Mouse (Mus musculus) T-cell, adult 2 months (primary cell): ENCODE data around the gene Mef2d.
A peak's percentile ranks its signal among the peaks of the same experiment; 100 is the strongest.
"Not testable (repeated sequence)": the region's sequence is repeated elsewhere in the genome, so short reads cannot be mapped to it uniquely, and the experiment has no call there.

ENCODE experiments used
- DNase-seq: peaks from one replicate; pipeline ENCODE4 v3.0.0; 2022; ENCODE audit warnings: low spot score

Gene Mef2d

DNA sequence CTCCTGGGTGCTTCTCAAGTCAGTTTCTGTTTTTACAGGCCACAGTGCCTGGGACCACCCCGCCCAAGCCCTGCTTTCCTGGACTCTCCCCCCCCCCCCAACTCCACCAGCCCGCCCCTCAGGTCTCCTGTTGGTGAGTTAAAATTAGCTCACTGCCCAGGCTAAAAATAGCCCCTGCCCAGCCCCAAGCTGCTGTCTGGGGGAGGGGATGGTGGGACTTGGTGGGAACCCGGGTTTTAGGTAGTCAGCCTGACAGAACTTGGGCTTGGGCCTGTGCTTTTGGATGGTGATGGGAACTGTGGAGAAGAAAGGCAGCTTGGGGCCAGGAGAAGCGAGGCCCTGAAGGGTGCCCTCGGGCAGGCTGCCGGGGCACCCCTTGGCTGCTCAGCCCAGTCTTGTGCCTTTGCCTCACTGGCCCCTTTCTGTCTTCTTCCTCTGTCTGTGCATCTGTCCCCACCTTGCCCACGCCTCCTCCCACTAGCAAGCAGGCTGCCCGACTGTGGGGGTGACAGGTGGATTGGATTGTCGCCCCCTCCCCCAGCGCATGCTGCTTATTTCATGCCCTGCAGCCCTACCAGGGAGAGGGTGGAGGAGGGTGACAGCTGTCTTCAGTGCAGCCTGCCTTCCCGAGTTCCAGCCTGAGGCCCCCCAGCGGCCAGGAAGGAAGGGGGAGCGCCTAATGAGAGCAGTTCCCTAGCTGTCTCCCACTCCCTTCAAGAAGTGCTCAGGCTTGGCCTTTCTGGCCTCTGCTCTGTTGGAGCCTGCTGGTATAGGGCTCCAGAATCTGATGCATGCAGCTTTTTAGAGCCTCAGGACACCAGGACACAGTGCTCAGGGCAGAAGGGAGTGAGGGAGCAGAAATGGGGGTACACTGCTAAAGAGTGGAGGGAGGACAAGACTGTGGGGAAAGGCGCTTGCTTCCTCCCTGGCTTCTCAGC, 8.2 kb downstream of the Mef2d start:
- DNase-seq, result no peak

DNA sequence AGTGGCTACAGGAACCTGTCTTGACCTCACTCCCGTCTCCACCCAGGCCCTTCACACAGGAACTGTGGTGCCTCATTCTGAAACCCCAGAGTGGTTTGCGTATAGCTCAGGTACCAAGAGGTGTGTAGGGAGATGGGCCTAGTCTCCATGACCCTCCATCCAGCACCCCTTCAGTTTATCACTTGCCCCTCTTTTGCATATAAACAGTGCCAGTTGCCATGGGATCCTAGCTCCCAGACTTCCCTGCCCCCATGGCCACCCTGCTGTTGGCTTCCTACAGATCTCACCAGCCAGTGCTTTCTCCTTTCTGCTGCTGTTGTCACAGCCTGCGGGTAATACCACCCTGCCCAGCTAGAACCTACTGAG, 8.8 kb downstream of the Mef2d start:
- DNase-seq, result peak; percentile 39

DNA sequence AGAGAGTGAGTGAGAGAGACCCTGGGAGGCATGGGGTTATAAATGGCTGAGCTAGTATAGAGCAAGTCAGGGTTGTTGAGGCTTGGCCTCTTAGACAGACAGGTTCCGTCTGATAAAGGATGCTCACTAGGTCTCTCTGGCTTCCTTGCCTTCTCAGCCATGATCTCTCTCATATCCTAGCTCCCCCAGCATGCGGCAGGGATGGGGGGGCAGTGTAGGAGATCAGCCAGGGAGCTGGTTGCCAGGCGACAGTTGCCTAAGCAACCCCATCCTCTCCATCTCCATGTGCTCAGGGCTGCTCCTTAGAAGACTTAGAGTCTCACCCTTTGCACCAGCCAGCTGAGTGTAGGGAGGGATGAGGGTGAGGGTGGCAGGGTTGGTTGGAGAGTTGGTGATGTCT, 9.9 kb downstream of the Mef2d start:
- peak; percentile 42 for DNase-seq

DNA sequence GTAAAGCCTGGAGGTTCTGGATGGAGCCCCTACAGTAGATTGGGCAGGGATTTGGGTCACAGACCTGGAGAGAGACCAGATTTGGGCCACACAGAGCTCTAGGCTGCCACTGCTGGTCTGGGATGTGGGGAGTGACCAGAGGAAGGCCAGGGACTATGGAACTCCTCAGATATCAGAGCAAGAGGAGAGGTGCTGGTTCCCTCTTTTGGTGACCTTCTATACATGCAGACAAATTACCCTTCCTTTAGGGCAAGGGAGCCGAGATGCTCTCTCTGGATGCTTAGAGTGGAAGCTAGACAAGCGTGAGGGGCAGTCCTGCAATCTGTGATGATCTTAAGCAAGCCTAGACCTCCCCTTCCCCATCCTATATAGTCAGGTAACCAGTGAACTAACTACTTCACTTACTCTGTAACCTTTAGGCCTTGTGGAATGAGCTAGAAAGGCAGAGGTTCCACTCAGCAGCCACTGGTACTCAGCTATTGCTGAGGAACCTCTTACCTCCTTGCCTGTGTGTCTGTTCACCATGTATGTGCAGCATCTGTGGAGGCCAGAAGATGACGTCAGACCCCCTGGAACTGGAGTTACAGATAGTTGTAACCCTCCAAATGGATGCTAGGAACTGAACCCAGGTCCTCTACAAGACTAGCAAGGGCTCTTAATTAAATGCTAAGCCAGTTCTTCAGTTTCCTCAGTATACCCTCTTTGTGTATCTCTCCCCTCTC, 11.3 kb downstream of the Mef2d start:
- DNase-seq, result no peak

DNA sequence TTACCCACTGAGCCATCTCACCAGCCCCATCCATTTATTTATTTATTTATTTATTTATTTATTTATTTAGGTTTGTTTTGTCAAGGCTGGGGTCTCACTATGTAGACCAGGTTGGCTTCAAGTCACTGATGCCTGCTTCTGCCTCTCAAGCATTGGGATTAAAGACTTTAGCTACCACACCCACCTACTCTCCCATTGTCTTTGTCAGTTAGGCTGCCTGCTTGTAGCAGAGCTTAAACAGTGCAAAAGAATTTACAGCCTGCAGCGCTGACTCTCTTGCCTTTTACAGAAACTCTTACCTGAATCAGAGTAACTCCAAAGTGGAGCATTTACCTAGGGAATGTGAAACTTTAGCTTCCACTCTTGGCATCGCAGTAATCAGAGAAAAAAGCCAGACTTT, 12.1 kb downstream of the Mef2d start:
- no peak for DNase-seq

DNA sequence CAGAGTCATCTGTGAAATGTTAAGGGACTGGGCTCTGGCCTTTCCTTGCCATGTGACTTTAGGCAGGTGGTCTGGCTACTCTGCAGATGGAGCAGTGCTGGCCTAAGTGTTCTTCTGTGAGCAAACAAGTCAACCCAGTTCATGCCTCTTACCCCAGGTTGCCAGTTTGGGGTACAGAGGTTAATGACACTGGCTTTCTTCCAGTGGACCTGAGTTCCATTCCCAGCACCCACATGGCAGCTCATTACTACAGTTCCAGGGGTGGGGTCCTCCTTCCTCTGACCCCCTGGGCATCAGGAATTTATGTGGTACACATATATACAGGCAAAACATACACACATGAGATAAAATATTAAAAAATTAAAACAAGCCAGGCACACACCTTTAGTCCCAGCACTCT, 14.6 kb downstream of the Mef2d start:
- DNase-seq, result no peak

DNA sequence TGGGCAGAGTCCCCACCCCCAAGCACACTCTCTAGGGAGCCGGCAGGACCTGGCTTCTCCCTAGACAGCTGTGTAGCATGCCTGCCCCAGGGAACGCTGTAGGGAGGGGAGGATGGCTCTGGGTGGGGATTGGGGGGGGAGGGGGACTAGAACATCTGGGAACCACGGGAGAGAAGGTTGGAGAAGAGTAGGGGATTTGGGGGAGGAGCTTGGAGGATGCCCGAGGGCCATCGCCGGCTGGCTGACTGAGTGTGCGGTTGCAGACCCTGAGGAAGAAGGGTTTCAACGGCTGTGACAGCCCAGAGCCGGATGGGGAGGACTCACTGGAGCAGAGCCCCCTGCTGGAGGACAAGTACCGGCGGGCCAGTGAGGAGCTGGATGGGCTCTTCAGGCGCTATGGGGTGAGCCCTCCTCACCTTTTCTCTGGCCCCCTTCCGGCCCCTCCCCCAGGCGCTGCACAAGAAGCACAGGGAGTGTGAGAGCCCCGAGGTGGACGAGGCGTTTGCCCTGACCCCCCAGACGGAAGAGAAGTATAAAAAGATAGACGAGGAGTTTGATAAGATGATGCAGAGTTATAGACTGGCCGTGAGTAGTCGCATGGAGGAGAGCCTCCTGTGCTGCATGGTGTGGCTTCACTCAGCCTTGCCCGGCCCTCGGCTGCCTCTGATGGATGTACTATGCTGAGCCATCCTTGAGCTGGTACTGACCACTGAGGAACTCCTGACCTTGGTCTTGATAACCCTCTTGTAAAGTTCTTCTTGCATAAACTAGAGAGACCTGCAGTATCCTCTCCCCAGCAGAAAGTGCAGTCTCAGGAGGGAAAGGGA, 15.8 kb downstream of the Mef2d start:
- DNase-seq, result peak; percentile 63

DNA sequence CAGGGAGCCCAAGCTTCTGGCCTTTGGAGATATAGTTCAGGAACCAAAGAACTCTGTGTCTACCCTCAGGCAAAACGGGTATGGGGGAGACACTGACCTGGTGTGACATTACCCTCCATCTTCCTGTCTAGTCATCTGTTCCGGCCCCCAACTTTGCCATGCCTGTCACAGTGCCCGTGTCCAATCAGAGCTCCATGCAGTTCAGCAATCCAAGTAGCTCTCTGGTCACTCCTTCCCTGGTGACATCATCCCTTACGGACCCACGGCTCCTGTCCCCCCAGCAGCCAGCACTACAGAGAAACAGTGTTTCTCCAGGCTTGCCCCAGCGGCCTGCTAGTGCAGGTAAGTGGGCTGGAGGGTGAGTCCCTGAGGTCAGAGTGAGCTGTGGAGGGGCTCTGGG, 16.8 kb downstream of the Mef2d start:
- no peak for DNase-seq

DNA sequence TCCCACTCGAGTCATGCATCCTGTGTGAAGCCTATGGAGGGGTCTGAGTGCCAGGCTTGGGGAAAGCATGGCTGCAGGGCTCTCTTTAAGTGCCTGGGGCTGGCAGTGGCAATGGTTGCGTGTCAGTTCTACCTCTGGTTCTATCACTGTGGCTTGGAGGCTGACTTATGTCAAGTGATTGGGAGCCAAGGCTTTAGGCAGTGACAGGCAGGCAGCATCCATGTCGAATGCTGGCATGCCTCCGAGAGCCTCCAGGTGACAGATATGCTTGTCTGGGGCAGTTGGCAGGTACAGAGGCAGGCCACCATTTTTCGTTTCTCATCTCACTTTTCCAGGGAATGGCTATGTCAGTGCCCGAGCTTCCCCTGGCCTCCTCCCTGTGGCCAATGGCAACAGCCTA, 18.7 kb downstream of the Mef2d start:
- DNase-seq, result no peak

DNA sequence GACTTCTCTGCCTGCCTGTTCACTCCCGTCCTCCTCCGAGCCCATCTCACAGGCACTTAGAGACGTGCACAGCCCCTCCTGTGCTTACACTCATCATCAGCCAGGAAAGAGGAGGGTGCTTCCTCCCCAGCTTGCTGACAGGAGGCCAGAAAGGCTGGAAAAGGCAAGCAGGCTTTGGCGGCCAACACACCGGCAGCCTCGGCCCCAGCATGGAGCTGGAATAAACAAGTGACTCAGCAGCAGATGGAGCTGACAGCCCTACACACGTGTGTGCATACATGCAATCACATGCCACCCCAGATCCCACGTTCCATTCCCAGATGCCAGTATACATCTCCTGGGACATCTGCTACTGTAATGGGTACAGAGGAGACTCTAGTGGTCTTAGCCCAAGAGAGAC, 20.1 kb downstream of the Mef2d start:
- no peak for DNase-seq

DNA sequence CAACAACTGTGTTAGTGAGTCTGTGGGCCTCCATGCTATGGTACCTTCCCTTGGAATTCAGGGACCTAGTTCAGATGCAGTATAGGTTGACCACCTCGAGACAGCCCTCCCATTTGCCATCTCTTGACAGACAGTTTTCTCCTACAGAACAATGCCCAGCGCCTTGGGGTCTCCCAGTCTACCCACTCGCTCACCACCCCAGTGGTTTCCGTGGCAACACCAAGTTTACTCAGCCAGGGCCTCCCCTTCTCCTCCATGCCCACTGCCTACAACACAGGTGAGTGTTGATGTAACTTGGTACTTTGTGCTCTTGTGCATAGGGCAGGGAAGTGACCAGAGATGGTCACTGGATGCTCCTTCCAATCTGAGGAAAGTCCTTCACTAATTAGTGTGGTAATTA, 20.6 kb downstream of the Mef2d start:
- no peak for DNase-seq

DNA sequence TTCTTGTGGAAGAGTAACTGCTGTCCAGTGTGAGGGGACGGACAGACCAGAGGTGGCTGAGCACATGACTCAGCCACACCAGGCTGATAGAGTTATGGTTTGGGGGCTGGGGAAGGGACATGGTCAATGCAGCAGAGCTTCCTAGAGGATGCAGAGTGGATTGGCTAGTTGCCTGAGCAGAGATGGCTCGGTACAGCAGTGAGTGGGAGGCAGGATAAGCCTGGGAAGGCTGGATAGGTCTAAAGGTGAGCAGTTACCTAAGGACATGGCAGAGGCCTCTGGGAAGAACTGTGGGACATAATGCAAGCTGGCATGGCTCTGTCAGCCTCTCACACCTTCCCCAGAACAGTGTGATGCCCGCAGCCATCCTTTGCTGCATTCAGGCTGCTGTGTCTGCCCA, 21.7 kb downstream of the Mef2d start:
- DNase-seq, result no peak

DNA sequence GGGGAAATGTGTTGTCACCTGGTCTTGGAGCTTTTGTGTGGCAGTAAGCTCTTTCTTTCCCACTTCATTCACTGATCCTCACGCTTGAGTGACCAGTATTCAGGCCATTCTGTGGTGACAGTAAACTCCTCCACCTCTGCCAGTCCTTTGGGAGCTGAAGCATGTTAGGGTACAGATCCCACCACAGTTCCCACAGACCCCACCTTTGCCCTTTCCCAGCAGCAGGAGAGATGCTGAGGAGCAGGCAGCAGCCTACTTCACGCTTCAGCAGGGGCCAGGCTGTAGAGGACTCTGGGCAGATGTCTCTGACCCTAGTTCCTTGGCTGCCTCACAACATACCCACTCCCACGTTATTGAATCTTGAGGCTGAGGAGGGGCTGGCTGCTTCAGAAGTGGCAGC, 22.1 kb downstream of the Mef2d start:
- DNase-seq, result no peak

DNA sequence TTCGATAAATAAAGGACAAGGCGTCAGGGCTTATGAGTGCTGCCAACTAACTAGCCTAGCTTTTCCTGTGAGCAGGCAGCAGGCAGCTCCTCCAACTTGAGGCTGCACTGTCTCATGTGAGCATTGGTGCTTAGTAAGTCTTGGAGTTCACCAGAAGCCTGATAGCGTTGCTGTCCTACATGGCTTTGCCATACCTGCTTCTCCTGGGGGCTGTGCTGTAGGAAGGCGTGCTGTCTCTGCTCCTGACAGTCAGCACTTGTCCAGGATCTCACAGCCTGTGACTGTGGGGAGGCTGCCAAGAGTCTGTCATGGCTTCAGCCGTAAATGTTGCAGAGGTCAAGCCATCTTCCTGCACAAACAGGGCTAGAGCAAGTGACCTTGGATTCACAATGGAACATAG, 23.9 kb downstream of the Mef2d start:
- DNase-seq, result no peak

DNA sequence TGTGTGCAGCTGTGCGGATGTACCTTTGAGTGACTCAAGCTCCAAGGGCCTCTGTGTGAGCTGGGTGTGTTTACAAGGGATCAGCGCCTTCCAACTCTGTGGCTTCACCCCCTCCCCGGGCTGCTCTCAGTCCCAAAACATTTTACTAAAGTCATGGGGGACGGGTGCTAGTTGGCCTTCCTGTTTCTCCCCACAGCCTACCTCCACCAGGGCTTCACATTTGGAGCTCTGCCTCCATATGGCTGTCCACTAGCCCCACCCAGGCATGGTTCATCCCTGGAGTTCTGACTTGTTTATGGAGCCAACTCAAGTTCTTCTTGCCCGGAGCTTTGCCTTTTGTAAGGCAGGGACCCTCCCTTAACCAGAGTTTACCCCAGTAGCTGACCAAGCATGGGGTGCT, 28.2 kb downstream of the Mef2d start:
- no peak for DNase-seq

DNA sequence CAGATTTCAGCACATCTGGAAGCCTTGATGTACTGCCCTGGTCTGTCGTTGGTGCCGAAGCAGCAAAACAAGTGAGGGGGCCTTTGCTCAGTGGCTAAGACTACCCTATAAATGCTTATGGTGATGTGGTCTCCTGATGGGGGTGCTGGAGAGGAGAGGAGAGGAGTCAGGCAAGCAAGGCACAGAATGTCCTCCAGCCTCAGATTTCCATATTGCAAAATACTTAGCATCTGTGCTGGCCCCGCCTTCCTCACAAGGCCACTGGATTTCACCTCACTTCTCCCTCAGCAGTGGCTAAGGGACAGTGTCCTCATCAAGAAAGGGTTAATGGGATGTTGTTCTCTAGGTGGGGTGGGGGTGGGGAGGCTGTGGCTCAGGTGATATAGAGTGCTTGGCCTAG, 30.3 kb downstream of the Mef2d start:
- DNase-seq, result no peak

DNA sequence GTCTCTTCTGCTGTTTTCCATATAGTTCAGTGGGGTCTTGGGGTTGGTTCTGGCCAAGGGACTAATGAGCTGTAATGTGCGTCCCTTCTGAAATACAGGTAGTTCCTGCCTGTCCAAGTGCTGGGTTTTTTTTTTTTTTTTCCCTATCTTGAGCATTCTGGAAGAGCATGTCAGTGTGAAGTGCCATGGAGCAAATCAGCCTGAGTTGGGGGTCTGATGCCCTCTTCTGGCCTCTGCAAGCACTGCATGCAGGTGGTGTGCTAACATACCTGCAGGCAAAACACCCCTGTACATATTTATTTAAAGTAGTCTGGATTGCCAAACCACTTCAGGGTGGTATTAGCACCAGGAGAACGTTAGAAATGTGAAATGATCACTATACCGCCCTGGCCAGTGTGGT, 31.2 kb downstream of the Mef2d start:
- DNase-seq, result peak; percentile 55

DNA sequence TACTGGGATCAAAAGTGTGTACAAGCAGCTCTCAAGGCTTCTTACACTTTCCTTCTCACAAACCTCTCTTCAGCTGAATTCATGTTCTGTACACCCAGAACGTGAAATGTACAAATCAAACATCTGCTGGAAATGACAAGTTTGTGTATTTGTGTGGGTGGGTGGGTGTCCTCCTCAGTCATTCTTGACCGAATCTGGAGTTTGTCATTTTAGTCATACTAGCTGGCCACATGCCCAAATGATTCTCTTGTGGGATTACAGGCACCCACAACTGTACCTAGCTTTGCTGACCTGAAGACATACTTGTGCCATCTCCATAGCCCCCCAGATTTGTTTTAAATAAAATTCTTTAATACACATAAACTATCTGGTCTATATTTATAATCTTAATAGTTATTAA, 32.7 kb downstream of the Mef2d start:
- no peak for DNase-seq

DNA sequence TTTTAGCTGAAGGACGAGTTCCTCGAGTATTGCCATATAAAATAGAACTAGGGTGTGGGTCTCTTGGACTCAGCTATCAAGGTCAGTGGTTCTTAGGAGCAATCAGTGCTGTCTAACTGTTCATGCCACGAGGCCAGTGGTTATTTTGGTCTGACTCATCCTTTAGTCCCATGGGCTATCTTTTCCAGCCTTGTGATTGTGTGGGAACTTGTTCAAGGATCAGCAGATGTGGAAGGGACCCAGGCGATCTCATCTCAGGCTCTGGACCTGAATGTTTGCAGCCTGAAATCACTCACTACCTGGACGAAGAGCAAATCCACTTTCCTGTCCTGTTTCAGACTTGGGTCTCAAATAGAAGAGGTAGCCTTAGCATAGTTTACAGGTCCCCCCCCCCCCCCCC, 34.9 kb downstream of the Mef2d start:
- DNase-seq, result no peak

DNA sequence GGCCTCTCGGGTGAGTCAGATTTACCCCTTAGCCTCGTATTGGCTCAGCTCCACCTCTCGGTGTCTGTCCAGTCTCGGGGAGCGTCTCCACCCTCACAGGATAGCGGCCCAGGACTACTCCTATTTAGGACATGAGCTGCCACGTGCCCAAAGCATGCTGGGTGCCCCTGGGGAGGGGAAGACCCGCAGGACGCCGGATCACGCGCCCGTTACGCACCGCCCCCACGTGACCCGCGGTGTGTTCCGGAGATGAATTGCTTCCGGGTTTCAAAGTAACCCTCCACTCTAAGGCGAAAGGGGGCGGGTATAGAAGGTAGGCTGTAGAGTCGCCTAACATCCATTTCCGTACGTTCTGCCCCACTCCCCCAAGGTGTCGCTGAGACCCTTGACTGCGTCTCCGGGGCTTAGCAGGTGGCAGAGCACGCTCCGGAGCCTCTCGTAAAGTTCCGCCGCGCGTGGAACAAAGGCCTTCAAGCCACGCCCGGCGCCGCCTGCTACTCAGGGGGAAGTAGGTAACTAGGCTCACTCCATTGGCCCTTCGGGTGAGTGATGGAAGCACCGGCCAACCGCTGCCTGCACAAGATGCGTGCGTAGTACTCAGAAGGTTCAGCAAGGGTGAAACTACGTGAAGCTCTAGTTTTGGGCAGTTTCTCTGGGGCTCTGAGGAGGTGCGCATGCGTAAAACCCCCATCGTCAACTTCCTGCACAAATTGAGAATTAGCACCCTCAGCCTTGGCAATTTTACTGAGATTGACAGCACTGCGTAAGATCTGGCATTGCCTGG, 35.6 kb downstream of the Mef2d start:
- DNase-seq, result peak; percentile 99

DNA sequence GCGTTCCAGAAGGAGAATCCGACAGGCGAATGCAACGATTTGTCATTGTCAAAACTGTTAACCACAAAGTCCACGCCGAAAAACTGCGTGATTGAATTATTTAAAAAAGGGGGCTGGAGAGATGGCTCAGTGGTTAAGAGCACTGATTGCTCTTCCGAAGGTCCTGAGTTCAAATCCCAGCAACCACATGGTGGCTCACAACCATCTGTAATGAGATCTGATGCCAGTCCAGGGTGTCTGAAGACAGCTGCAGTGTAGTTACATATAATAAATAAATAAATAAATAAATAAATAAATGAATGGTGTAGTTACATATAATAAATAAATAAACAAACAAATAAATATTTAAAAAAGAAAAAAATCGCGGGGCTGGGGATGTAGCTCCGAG, 36.2 kb downstream of the Mef2d start:
- not testable (repeated sequence) for DNase-seq

DNA sequence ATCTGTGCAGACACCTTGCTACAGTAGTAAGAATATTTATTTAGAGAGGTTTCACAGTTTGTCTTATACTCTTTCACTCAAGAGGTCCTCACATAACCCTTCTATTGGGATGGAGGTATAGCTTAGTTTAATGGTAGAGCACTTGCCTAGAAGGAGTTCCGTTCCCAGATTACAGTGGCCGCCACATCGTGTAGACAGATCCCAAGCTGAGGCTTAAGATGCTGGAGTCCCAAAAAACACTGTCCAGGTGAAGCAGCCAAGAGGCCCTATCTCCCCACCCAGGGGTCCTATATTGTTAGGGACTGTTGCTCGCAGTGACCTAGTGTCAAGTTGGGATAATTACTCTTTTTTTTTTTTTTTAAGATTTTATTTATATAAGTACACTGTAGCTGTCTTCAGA, 36.8 kb downstream of the Mef2d start:
- DNase-seq, result no peak
